Mouse (Mus musculus): ENCODE results near the gene Hsd17b13.

GRCm38 (mm10) chr5:103971051-103971450, 6.2 kb downstream of the Hsd17b13 start:
- TF ChIP-seq GATA1 (IDR thresholded peaks at IDR 0.05; ENCODE audit: borderline replicate concordance, low read length) (no peak), FLI1 (IDR thresholded peaks at IDR 0.05; ENCODE audit: low read length) (no peak)

All from megakaryocyte, embryonic 14.5 days (primary cell).